Mouse (Mus musculus) testis, adult 10 weeks (tissue): ENCODE measurements around the gene Rhox2c. TPM values are rescaled to one million over a fixed set of nuclear protein-coding genes. Genes with fewer than 3 reads are reported as not detected.

Experiments
- polyA plus RNA-seq: library from polyadenylated mRNA; stranded (reverse); fragments of 350-450 nt; fragmentation: Illumina TruSeq; extraction: RNeasy Lipid Tissue Mini Kit (QIAGEN cat#74804); gene quantifications from one replicate; pipeline ENCODE4 v1.2.3, GENCODE M21; 2014; ENCODE audit warnings: low read depth, low replicate concordance

Rhox2c gene
- not detected for polyA plus RNA-seq

DNA sequence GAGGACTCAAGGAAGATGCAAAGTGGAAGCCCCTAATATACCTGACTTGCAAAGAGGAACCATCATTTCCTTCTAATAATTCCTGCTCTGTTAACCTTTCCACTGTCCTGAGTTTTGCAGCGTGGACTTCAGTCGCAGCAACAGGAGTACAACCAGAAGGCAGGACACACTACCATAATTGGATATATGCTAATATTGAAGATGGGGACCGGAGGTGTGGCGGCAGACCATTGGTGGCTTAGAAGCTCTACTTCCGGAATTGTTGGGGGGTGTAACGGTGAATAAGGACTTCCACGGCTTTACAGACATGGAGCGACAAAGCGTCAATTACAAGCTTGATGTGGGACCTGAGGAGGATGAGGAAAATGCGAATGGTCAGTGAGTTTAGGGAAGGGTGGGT is at the start of gene Rhox2c:
TSS of gene Rhox2c (plus strand) at position 301 of the 400 bp plus-strand sequence.

DNA sequence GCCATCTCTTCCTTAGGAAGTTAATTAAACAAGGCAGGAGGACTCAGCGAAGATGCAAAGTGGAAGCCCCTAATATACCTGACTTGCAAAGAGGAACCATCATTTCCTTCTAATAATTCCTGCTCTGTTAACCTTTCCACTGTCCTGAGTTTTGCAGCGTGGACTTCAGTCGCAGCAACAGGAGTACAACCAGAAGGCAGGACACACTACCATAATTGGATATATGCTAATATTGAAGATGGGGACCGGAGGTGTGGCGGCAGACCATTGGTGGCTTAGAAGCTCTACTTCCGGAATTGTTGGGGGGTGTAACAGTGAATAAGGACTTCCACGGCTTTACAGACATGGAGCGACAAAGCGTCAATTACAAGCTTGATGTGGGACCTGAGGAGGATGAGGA is 41.7 kb upstream of the Rhox2c start, which contains the start of gene Rhox2b:
TSS of gene Rhox2b (plus strand) at position 301 of the 400 bp plus-strand sequence.

DNA sequence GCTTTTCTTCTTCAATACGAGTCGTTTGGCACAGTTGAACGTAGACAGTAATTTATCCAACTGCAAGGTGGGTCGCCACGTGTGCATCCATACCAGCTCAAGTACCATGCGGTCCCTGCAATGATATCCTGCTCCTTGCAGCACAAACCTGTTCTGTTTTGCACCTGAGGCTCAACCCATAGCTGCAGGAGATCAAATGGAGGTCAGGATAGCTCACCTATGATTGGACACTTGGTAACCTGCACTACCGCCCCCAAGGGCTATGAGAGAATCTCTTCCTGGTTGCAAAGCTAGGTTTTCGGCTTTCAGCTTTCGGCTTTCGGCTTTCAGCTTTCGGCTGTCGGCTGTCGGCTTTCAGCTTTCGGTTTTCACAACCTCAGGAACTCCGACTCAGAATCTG is 21.3 kb upstream of the Rhox2c start, which contains the start of gene Rhox4b:
TSS of gene Rhox4b (plus strand) at position 301 of the 400 bp plus-strand sequence.

GRCm38 (mm10) chrX:37458285-37458684 is 4.8 kb downstream of the Rhox2c start, which contains the start of gene Rhox3c:
TSS of gene Rhox3c (plus strand) at chrX:37458585.

GRCm38 (mm10) chrX:37480037-37480436 is 26.6 kb downstream of the Rhox2c start, which contains the start of gene Rhox4c:
TSS of gene Rhox4c (plus strand) at chrX:37480337.

DNA sequence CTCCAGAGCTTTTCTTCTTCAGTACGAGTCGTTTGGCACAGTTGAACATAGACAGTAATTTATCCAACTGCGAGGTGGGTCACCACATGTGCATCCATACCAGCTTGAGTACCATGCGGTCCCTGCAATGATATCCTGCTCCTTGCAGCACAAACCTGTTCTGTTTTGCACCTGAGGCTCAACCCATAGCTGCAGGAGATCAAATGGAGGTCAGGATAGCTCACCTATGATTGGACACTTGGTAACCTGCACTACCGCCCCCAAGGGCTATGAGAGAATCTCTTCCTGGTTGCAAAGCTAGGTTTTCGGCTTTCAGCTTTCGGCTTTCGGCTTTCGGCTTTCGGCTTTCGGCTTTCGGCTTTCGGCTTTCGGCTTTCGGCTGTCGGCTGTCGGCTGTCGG is 60.6 kb downstream of the Rhox2c start, which contains the start of gene Rhox4d:
TSS of gene Rhox4d (plus strand) at position 301 of the 400 bp plus-strand sequence.

Other genes with a start within 250 kb of the Rhox2c start
- 14.8 TPM for gene Gm9, start 242.6 kb upstream of the Rhox2c start, polyA plus RNA-seq
- not detected for gene Rhox1, start 231.4 kb upstream of the Rhox2c start, polyA plus RNA-seq
- 0.46 TPM for gene Rhox2a, start 208.7 kb upstream of the Rhox2c start, polyA plus RNA-seq
- 0.25 TPM for gene Rhox3a, start 203.8 kb upstream of the Rhox2c start, polyA plus RNA-seq
- gene Rhox4a, start 188.3 kb upstream of the Rhox2c start, polyA plus RNA-seq = not detected
- gene Rhox3a2, start 73.7 kb upstream of the Rhox2c start, polyA plus RNA-seq = 2.3 TPM
- gene Rhox4a2, start 62.8 kb upstream of the Rhox2c start, polyA plus RNA-seq = not detected
- not detected for gene Rhox2b, start 41.6 kb upstream of the Rhox2c start, polyA plus RNA-seq
- gene Rhox4b, start 21.2 kb upstream of the Rhox2c start, polyA plus RNA-seq = not detected
- gene Rhox3c, start 4.9 kb downstream of the Rhox2c start, polyA plus RNA-seq = 0.91 TPM
- not detected for gene Rhox4c, start 26.7 kb downstream of the Rhox2c start, polyA plus RNA-seq
- gene Rhox2d, start 39.7 kb downstream of the Rhox2c start, polyA plus RNA-seq = not detected
- gene Rhox4d, start 60.7 kb downstream of the Rhox2c start, polyA plus RNA-seq = not detected
- 0.59 TPM for gene Rhox2e, start 76.8 kb downstream of the Rhox2c start, polyA plus RNA-seq
- gene Rhox3e, start 88.3 kb downstream of the Rhox2c start, polyA plus RNA-seq = 0.24 TPM
- gene Rhox4e, start 103.7 kb downstream of the Rhox2c start, polyA plus RNA-seq = 0.31 TPM
- gene Rhox2f, start 117.7 kb downstream of the Rhox2c start, polyA plus RNA-seq = not detected
- gene Rhox3f, start 127.3 kb downstream of the Rhox2c start, polyA plus RNA-seq = 1.3 TPM
- not detected for gene Rhox4f, start 154.0 kb downstream of the Rhox2c start, polyA plus RNA-seq
- gene Rhox3g, start 174.9 kb downstream of the Rhox2c start, polyA plus RNA-seq = not detected
- gene Rhox2g, start 189.8 kb downstream of the Rhox2c start, polyA plus RNA-seq = not detected
- not detected for gene Rhox4g, start 197.6 kb downstream of the Rhox2c start, polyA plus RNA-seq
- 0.70 TPM for gene Rhox3h, start 215.1 kb downstream of the Rhox2c start, polyA plus RNA-seq
- gene Rhox2h, start 219.6 kb downstream of the Rhox2c start, polyA plus RNA-seq = not detected